Mouse (Mus musculus): ENCODE data around the gene Cntrl.

DNA sequence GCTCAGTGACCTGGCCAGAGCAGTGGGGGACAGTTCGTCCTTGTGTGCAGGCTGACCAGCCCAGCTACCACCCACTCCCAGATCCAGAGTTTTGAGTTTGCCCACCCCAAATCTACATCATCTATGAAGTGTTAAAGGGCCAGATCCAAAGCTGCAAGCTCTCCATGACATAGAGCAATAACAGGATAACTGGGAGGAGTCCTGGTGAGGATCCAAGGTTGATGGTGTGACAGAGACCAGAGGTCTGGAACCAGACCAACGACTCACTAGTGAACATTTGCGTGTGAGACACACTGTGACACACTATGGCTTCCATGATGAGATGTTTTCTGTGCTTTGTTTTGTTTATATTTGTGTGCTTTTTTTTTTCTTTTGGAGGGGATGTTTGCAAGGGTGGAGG lies 98.8 kb downstream of the Cntrl start:
- TF ChIP-seq E2F4 (IDR thresholded peaks at IDR 0.05; ENCODE audit: insufficient read depth) (no peak), SRF (IDR thresholded peaks at IDR 0.05; ENCODE audit: control insufficient read depth, insufficient read length, low read depth) (no peak), POLR2A (IDR thresholded peaks at IDR 0.05; ENCODE audit: insufficient read length, low read depth) (no peak), MYOD1 (IDR thresholded peaks at IDR 0.05; ENCODE audit: control insufficient read depth in 1 of 3, insufficient read length in 2 of 3, low read depth in 2 of 3) (no peak), POLR2AphosphoS2 (IDR thresholded peaks at IDR 0.05; ENCODE audit: insufficient read length, low read depth) (no peak), MAX (IDR thresholded peaks at IDR 0.05; ENCODE audit: low read depth) (no peak), MYOG (IDR thresholded peaks at IDR 0.05; ENCODE audit: control insufficient read depth in 1 of 3, insufficient read depth in 1 of 3, insufficient read length in 2 of 3, low read depth in 2 of 3) (no peak)
